Mouse (Mus musculus): ENCODE results near the gene Klhdc7a.

DNA sequence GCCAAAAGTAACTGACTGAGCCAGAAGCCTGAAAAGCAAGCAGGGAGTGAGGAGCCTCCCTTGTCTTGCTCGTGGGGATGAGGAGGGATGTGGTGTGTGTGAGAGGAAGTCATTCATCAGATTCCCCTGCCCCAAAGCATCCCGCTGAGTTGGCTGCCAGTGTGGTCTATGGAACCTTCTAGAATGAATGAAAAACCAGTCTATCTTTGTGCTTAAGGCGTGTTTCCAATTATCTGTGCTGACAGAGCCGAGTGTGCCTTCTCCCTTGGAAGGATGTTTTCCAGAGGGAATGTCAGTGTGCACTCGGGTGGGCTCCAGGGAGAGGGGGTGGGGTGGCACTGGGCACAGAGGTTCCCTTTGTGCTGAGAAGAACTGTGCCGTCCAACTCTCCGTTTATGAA, 19.2 kb downstream of the Klhdc7a start:
- TF ChIP-seq POLR2A (IDR thresholded peaks at IDR 0.05; ENCODE audit: control insufficient read depth, extremely low read depth, insufficient read depth, low read length, poor library complexity) (no peak), CTCF (IDR thresholded peaks at IDR 0.05; ENCODE audit: borderline replicate concordance, control insufficient read depth, extremely low read depth, insufficient read depth, low read length, poor library complexity) (no peak)
